Mouse (Mus musculus) frontal cortex, adult (tissue): ENCODE measurements around the gene Sowahb.

Source experiments
- ATAC-seq: cut with Nextera tagmentation; 2 replicates; pipeline ENCODE4 v1.9.2; 2017; ENCODE audit warnings: mild to moderate bottlenecking, moderate library complexity, mixed read lengths; ENCODE audit not compliant: low TSS enrichment

Gene Sowahb

DNA sequence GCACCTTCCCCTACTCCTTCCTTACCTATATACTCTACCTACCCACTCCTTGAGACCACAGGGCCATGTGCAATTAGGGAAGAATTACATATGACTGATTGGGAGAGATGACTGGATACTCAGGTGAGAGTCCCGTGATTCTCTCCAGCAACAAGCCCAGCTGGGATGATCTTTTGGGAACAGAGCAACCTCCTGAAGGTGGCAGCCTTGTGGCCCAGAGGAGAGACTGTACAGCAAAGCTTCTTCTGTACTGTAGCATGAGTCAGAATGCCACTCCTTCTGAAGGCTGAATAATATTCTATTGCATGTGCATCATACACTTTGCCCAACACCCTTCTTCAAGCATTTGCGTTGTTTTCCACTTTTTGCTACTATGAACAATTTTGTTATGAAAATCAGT, 42.2 kb downstream of the Sowahb start:
- ATAC-seq: no peak

- peak; percentile 69 for ATAC-seq
Measured at GRCm38 (mm10) chr5:93000774-93001757, 43.8 kb downstream of the Sowahb start.

DNA sequence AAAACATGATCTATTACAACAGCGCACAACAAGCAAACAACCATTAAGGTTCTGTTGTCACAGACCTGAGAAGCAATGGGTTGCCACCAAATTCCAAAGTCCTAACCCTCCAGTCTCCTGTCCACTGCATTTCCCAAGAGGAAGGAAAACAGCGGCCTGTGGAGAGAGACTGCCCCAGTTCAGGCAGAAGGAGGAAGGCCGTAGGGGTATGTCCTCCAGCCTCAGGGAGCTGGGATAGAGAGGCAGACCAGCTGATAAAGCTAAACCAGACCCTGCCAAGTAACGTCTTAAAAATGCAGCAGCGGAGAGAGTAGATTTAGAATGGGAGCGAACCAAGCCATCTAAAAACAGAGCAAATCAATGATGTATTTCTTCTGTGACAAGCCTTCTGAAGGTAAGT, 44.8 kb downstream of the Sowahb start:
- ATAC-seq: no peak

DNA sequence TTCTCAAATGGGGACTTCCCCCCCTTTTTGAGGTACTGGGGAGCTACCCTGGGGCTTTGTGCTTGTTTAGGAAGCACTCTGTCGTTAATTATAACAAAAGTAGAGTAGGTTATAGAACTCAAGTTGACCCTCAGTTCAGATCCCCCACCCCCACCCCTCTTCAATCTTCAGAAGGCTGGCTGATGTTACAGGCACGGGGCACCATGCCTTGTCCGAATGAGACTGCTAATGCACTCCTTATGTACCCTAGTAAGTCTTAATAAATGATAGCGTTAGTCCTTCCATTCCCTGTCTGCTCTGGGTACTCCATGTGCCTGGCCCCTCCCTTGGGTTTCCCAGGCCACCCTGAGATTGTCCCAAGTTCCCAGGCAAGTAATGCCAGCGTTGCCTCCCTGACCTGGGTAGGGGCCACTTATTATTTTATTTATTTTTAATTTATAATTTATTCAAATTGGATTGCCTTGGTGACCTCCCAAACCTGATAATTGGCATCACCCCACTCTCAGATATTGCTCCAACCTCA, 46.3 kb downstream of the Sowahb start:
- ATAC-seq: no peak

GRCm38 (mm10) chr5:92997428-92998120, 47.2 kb downstream of the Sowahb start:
- ATAC-seq: peak; percentile 24; the same call in 1 of the 2 replicates

GRCm38 (mm10) chr5:92994861-92995260, 50.0 kb downstream of the Sowahb start:
- ATAC-seq: no peak

- ATAC-seq: no peak
Measured at GRCm38 (mm10) chr5:92994309-92994708, 50.5 kb downstream of the Sowahb start.

GRCm38 (mm10) chr5:92992106-92992505, 52.7 kb downstream of the Sowahb start:
- ATAC-seq: no peak
